Mouse (Mus musculus) G1E (cell line): ENCODE measurements around the gene Zdhhc1.

Source experiments
- CTCF ChIP-seq: IDR thresholded peaks from 2 replicates; pipeline ENCODE4 v1.5.1; 2012; ENCODE audit warnings: low read depth, low read length, inconsistent platforms, mixed read lengths
- POLR2AphosphoS5 ChIP-seq: IDR thresholded peaks from 2 replicates; pipeline ENCODE4 v1.6.1; 2012; ENCODE audit warnings: low read depth, low read length, inconsistent platforms; ENCODE audit not compliant: insufficient replicate concordance
- TAL1 ChIP-seq: conservative IDR thresholded peaks from 2 replicates; pipeline ENCODE4 v1.6.1; 2012; ENCODE audit warnings: low read depth, low read length, inconsistent platforms, mixed read lengths

DNA sequence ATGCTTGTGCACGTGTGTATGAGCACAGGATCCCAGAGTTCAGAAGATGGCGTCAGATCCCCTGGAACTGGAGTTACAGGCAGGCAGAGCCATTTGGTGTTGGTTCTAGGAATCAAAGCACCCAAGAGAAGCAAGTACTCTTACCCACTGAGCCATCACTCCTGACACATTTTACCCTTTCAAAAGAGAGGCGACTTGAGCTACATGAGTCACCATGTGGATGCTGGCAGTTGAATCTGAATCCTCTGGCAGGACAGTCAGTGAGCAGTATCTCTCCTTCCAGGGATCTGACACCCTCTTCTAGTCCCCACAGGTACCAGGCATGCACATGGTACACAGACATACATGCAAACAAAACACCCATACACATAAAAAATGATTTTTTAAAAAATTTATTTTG is 8.6 kb downstream of the Zdhhc1 start:
- TF ChIP-seq CTCF (no peak), TAL1 (no peak), POLR2AphosphoS5 (no peak)
